Mouse (Mus musculus): ENCODE results near the gene Ttc24. TPM values are rescaled to one million over a fixed set of nuclear protein-coding genes. Genes with fewer than 3 reads are reported as not detected.

Ttc24 gene
- total and polyA plus RNA-seq, 3 experiments, result not detected

DNA sequence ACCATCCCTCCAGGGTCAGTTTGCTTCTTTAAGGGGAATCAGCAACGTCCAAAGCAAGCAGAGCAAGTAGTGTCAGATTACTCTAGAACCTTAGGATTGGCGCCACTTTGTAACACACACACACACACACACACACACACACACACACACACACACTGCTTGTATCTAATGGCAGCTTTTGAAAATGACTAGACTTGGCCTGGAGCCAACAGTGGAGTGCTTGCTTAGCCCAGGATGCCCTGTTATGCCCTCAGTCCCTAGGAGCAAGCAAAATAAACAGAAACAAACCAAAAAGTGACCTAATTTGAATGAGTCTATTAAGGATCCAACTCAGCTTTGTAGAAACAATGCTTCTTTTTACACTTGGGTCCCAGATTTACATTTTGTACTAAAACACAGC is 9.7 kb downstream of the Ttc24 start:
- no peak for DNase-seq (ENCODE audit: extremely low read depth)
- dilution Hi-C loops (cut with MboI; ENCODE audit: extremely low pct_ligation_motif_present, extremely low pct_unique_long_range_greater_than_20kb, low sequenced_read_pairs), result no loop called here
- Histone ChIP-seq H3K4me2 (ENCODE audit: insufficient read depth, low read depth, poor library complexity, severe bottlenecking) (no peak overlapping the region), H3K9me3 (replicated peaks; ENCODE audit: low read length) (peaks cover 6% of the 10 kb centered on the region), H3K9ac (ENCODE audit: insufficient read depth, low read depth) (no peak overlapping the region), H3K27ac (ENCODE audit: insufficient read depth, low read depth) (no peak overlapping the region), H3K79me2 (replicated peaks; ENCODE audit: control insufficient read depth, extremely low read depth, insufficient read depth, poor library complexity, severe bottlenecking) (no peaks in the 10 kb centered on the region), H3K36me3 (replicated peaks in 1 of 2; ENCODE audit: control insufficient read depth in 1 of 2, insufficient read depth in 1 of 2, low read length in 1 of 2) (no peaks in the 10 kb centered on the region), H3K27me3 (replicated peaks) (peaks cover 57% of the 10 kb centered on the region), H3K4me3 (replicated peaks in 1 of 3; ENCODE audit: low read depth in 2 of 3, low read length in 2 of 3, poor library complexity in 1 of 3) (no peak overlapping the region), H3K4me1 (ENCODE audit: control insufficient read depth in 1 of 2, insufficient read depth in 2 of 2) (no peaks in the 10 kb centered on the region)
- TF ChIP-seq MYC (IDR thresholded peaks at IDR 0.05; ENCODE audit: low read depth, low read length), result no peak
- no peak for TF ChIP-seq ELF1 (IDR thresholded peaks at IDR 0.05; ENCODE audit: low read depth, low read length)
- TF ChIP-seq MAFK (IDR thresholded peaks at IDR 0.05; ENCODE audit: insufficient replicate concordance, low read length), result no peak
- TF ChIP-seq JUN (IDR thresholded peaks at IDR 0.05; ENCODE audit: insufficient read depth, low read depth, low read length), result no peak
- in situ Hi-C loops (cut with MboI; ENCODE audit: low pct_ligation_motif_present, low pct_unique_long_range_greater_than_20kb, low sequenced_read_pairs), result no loop called here

DNA sequence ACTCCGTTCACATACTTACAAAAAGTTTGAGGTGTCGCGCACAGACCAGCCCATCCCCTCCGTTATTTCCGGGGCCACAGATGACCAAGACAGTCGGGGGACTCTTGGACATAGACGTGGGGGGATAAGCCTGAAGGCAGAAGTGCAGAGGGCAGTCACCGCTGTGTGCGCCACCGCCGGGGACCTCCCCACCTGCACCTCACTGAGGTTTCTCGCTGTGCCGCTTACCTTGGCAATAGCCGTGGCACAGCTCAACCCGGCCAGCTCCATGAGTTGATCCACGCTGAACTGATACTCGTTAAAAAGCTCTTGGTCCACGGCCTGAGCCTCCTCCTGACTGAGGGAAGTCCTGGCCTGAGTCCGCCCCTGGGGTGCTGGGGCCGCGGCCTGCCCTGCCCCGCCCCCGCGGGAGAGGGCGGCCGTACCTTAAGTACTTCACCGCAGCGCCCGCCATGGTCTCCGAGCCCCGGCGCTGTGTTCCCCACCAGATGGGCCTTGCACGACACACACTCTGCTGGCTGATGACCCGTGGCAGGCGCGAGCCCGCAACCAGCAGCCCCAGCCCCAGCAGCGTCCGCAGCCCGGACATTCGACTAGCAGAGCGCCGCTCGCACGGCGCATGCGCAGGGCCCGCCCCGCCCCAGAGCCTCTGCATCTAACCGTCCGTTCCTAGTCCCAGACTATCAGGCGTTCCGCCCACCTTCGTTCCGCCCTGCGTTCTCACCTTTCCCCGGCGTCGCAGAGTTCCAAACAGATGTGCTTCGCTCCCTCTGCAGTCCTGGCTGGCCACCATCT is 20.0 kb downstream of the Ttc24 start, which contains the start of gene Naxe:
Gene Naxe (minus strand): TSS at position 594 of the 795 bp plus-strand sequence.
- peak; percentile 91 for DNase-seq (ENCODE audit: extremely low read depth)
- dilution Hi-C loops (cut with MboI; ENCODE audit: extremely low pct_ligation_motif_present, extremely low pct_unique_long_range_greater_than_20kb, low sequenced_read_pairs), result no loop called here
- peak within 1 kb of the TSS; percentile 17; the same call in 1 of the 2 replicates for H3K27ac ChIP-seq (ENCODE audit: insufficient read depth, low read depth)
- in situ Hi-C loops (cut with MboI; ENCODE audit: low pct_ligation_motif_present, low pct_unique_long_range_greater_than_20kb, low sequenced_read_pairs), result no loop called here
- peak within 1 kb of the TSS; percentile 58 for H3K4me2 ChIP-seq (ENCODE audit: insufficient read depth, low read depth, poor library complexity, severe bottlenecking)
- H3K79me2 ChIP-seq (replicated peaks; ENCODE audit: control insufficient read depth, extremely low read depth, insufficient read depth, poor library complexity, severe bottlenecking), result no peaks in the 10 kb centered on the region
- H3K4me3 ChIP-seq (replicated peaks in 1 of 3; ENCODE audit: low read depth in 2 of 3, low read length in 2 of 3, poor library complexity in 1 of 3), result peak within 1 kb of the TSS; percentile 55 to 84 (median 57)
- TF ChIP-seq SIN3A (IDR thresholded peaks at IDR 0.05; ENCODE audit: low read length) (peak; percentile 88), IRF4 (IDR thresholded peaks at IDR 0.05; ENCODE audit: low read depth, low read length) (peak; percentile 54; the same call in 1 of the 2 replicates), EP300 (IDR thresholded peaks at IDR 0.05; ENCODE audit: low read length) (no peak), CHD1 (IDR thresholded peaks at IDR 0.05; ENCODE audit: low read depth, low read length) (no peak), CHD2 (IDR thresholded peaks at IDR 0.05; ENCODE audit: low read length) (peak; percentile 73), BHLHE40 (IDR thresholded peaks at IDR 0.05; ENCODE audit: low read depth, low read length) (no peak), TBP (conservative IDR thresholded peaks at IDR 0.05; ENCODE audit: low read depth, low read length) (peak; percentile 67; the same call in 1 of the 2 replicates), USF2 (conservative IDR thresholded peaks at IDR 0.05; ENCODE audit: low read depth, low read length) (no peak), POLR2A (IDR thresholded peaks at IDR 0.05; ENCODE audit: low read depth, low read length) (peak; percentile 82), MXI1 (IDR thresholded peaks at IDR 0.05; ENCODE audit: low read depth, low read length) (peak; percentile 48; the same call in 1 of the 2 replicates), KAT2A (IDR thresholded peaks at IDR 0.05; ENCODE audit: insufficient replicate concordance, low read length) (0 out of 2 replicates have a peak, but pooled peaks have one; percentile 60), TCF12 (IDR thresholded peaks at IDR 0.05; ENCODE audit: low read depth, low read length) (peak; percentile 70), NELFE (IDR thresholded peaks at IDR 0.05; ENCODE audit: low read depth, low read length) (peak; percentile 82), UBTF (IDR thresholded peaks at IDR 0.05; ENCODE audit: low read depth, low read length) (peak; percentile 98), MEF2A (IDR thresholded peaks at IDR 0.05; ENCODE audit: borderline replicate concordance, low read depth, low read length) (0 out of 2 replicates have a peak, but pooled peaks have one; percentile 53), RCOR1 (conservative IDR thresholded peaks at IDR 0.05; ENCODE audit: low read depth, low read length) (no peak), MAFK (IDR thresholded peaks at IDR 0.05; ENCODE audit: insufficient replicate concordance, low read length) (no peak), RAD21 (IDR thresholded peaks at IDR 0.05; ENCODE audit: low read depth, low read length) (no peak), MAX (IDR thresholded peaks at IDR 0.05; ENCODE audit: low read length) (peak; percentile 92), ELF1 (IDR thresholded peaks at IDR 0.05; ENCODE audit: low read depth, low read length) (peak; percentile 70), HCFC1 (IDR thresholded peaks at IDR 0.05; ENCODE audit: low read depth, low read length) (peak; percentile 83), ZMIZ1 (IDR thresholded peaks at IDR 0.05; ENCODE audit: low read depth, low read length) (peak; percentile 75), MYC (IDR thresholded peaks at IDR 0.05; ENCODE audit: low read depth, low read length) (no peak), E2F4 (IDR thresholded peaks at IDR 0.05; ENCODE audit: insufficient replicate concordance, low read depth, low read length) (no peak), NRF1 (IDR thresholded peaks at IDR 0.05; ENCODE audit: low read depth, low read length) (peak; percentile 99), MAZ (IDR thresholded peaks at IDR 0.05; ENCODE audit: low read depth, low read length) (peak; percentile 73)
- peaks cover 5% of the 10 kb centered on the region for H3K27me3 ChIP-seq (replicated peaks)
- H3K9me3 ChIP-seq (replicated peaks; ENCODE audit: low read length), result peaks cover 3% of the 10 kb centered on the region
- peaks cover 34 to 41% of the 10 kb centered on the region in 2 experiments for H3K36me3 ChIP-seq (replicated peaks in 1 of 2; ENCODE audit: control insufficient read depth in 1 of 2, insufficient read depth in 1 of 2, low read length in 1 of 2)
- H3K4me1 ChIP-seq (ENCODE audit: control insufficient read depth in 1 of 2, insufficient read depth in 2 of 2), result peaks cover 4 to 20% of the 10 kb centered on the region in 2 experiments
- H3K9ac ChIP-seq (ENCODE audit: insufficient read depth, low read depth), result peak within 1 kb of the TSS; percentile 69

All from CH12.LX (cell line).